Mouse (Mus musculus) layer of hippocampus, postnatal 14 days (tissue): ENCODE measurements around the gene Supt5. TPM values are rescaled to one million over a fixed set of nuclear protein-coding genes. Genes with fewer than 3 reads are reported as not detected.

Source experiments
- DNase-seq, 2 experiments: peaks; one replicate each; pipeline ENCODE4 v3.0.0; 2021 to 2022; ENCODE audit warnings: low spot score in 2 of 2, mixed read lengths in 1 of 2
- total RNA-seq, 2 experiments: library from RNA; stranded (reverse); gene quantifications; 2 replicates each; pipeline ENCODE4 v1.2.3; 2021

Gene Supt5
- total RNA-seq, 2 experiments from 2014 or later, result 109 TPM

DNA sequence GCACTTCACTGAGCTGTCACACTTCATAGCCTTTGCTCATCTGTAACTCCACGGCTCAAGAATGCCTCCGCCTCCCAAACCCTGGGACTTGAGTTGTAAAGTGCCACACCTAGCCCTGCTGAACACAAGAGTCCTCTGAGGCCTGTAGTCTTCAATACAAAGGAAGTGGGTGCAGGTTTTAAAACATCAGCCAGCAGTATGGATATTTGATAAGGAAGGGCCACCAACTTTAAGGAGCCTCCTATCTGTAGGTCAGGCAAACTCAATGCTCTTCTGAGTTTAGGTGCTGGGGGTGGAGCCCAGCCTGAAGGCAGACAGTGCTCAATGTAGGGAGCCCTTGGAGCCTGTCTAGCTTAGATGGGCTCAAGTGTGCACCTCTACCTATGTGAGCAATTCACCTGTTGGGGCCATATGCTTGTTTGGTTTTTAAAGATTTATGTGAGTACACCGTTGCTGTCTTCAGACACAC, 15.6 kb upstream of the Supt5 start:
- DNase-seq, result no peak

DNA sequence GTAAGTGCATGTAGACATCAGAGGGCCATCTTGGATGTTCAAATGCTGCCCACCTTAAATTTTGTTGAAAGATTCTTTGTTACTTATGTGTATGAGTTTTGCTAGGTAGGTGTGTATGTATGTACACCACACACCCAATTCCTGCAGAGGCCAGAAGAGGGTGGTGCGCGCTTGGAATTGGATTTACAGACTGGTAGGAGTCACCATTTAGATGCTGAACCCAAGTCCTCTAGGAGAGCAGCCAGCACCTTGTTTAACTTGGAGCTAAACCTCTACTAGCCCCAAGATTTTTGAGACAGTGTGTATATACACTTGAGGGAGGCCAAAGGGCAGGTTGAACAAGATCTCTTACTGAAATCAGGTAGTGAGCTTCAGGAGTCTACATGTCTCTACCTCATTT, 14.7 kb upstream of the Supt5 start:
- no peak for DNase-seq

DNA sequence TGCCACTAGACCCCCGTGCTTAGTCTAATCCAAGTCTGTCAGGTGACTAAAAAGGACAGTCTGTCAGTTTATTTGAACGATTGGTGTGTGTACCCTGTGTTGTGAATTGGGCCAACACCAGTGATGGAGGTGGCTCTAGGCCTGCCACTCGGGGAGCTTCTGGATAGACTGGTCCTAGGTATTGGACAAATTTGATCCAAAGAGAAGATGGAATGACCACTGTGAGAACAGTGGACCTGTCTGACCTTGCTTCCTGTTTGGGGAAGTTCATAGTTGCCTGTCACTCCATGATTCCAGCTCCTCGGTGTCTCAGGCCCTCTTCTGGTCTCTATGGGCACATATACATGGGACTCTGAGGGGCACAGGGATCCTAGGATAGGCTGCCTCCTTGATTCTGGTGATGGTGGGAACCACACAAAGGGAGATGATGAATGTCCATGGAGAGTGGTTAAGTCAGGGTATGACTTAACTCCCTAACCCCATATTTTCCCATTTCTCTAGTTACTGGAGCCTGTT, 13.2 kb upstream of the Supt5 start:
- no peak for DNase-seq

DNA sequence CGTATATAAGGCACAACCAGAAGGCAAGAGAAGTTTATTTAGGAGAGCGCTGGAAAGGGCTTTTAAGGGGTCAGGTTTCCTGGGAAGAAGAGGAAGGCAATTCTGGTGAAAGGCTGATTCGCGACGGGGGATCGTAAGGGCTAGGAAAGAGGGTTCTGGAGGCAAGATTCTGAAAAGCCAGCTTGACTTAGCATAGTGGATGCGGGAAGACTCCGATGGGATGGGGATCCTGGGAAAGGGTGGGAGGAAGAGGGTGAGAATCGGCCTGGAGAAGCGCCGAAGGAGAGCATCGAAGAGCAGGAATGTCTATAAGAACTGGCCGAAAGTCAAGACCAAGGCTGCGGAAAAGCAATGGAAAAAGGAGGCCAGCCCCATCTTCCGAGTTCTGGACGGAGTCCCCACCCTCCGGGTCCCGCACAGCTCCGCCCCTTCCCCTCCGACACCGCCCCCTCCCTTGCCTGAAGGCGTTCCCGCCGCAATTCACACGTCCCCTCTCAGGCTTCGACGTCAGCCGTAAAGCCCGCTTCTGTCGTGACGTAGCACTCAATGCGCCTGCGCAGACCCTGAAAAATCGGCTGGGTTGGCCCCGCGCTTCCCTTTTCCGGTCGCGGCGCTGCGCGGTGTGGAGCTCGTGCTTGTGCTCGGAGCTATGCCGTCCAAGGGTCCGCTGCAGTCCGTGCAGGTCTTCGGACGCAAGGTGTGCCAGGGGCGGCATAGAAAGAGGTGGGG, 11.8 kb upstream of the Supt5 start, which contains the start of gene Rps16:
Gene Rps16, plus strand, starts transcription at position 498 of the 729 bp plus-strand sequence.
- peak; percentile 98 to 99 for DNase-seq

DNA sequence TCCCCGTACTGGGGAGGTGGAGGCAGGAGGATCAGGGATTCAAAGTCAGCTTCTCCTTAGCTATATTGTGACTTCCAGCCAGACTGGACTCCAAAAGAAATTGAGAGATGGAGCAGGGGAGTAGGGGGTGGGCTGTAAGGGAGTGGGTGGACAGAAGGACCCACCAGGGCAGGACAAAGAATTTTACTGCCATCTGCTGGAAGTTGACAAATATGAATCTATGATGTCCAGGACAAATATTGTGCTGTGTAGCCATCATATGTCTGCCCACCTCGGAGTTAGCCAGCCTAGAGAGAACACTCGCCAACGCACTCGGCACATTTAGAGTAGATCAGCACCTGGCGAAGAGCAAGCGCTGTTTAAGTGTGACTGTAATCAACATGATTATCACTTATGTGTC, 10.1 kb upstream of the Supt5 start:
- DNase-seq, result no peak

DNA sequence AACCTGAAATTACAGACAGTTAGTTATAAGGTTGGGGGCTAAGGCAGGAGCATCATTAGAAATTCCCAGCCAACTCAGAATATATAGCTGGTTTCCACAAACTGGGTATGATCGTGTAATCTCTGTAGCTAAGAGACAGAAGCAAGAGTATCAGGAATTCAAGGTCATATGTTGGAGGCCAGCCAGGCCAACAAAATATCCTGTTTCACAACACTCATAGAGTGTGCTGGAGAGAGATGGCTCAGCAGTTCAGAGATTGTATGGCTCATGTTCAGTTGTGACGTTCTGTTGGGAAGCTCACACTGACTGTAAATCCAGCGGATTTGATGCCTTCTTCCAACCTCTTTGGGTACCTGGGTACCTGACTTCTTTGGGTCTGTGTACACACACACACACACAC, 9.2 kb upstream of the Supt5 start:
- no peak for DNase-seq

DNA sequence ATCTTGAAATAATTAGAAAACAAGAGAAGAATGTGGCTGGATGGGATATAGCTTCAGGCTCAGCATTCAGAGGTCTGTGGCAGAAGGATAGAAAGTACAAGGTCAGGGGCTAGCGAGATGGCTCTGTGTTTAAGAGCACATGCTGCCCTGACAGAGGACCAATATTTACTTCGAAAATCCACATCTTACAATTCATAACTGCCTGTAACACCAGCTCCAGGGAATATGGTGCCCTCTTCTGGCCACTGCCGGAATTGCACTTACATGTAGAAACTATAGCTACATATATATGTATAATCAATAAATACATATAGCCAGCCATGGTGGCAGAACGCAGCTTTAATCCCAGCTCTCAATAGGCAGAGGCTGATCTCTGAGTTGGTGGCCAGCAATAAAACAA, 6.1 kb upstream of the Supt5 start:
- peak in 1 of 2 experiments; percentile 49 for DNase-seq

DNA sequence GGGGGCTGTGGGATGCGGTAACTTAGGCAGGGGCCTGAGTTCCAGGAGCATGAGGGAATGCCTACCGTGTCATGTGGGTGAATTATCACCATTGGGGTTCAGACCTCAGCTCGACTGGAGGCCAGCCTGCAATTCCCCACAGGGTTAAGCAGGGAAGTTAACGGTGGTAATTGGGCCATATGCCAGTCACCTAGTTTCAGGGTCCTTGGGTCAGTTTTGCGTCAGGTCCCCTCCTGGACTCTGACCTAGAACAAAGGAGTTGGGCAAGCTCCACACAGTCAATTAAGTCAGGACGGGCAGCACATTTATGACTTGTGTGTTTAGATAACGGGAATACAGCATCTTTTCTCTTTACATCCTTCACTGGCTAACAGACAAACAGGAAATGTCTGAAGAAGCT, 2.8 kb upstream of the Supt5 start:
- DNase-seq, result no peak

DNA sequence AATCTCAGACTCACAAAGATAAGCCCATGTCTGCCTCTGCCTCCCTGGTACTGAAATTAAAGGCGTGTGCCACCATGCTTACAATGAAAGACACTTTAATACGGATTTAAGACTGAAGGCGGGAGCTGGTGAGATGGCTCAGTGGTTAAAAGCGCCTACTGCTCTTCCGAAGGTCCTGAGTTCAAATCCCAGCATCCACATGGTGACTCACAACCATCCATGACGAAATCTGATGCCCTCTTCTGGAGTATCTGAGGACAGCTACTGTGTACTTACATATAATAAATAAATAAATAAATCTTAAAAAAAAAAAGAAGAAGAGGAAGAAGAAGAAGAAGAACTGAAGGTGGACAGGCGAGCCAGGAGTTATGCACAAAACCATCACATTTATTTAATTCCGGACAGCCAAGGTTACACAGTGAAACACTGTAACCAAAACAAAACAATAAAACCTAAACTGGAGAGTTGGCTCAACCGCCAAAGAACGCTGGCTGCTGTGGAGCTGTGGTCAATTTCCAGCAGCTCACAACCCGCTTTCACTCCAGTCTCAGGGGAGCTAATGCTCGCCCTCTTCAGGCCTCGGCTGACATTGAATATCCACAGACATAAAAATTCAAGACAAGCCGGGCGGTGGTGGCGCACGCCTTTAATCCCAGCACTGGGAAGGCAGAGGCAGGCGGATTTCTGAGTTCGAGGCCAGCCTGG, 819 bp upstream of the Supt5 start:
- DNase-seq, result peak in 1 of 2 experiments; percentile 28

DNA sequence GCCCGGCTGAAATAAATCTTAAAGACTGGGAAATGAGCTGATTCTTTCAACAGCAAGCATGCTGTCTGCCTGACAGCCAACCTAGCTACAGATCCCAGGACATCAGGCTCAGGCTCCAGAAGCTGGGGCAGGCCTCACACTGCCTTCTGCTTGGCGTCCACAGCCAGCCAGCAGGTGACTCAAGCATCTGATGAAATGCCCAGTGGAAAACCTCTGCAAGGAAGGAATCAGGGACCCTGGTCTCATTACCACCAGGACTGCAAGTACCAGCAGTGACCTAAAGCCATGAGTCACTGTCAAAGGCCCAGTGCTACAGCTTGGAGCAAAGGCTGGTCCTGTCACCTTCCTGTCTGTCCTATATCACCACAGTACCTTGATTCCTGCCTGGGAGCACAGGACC, 3.1 kb downstream of the Supt5 start:
- DNase-seq, result no peak

DNA sequence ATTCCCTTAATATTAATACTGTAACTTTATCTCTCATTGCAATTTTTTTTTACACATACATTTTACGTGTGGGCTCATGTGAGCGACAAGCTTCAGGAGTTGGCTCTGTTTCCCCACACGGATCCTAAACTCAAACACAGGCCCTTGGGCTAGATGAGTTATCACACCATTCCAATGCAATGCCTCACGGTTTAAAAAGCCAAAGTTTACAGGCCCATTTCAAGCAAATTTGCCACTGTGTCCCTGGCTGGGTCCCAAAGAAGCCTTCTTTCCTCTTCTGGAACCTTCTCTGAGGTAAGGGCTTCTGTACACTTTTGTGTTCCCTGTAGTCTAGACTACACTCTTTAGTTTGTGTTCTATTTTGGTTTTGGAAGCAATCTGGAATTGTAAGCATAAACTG, 4.0 kb downstream of the Supt5 start:
- no peak for DNase-seq

DNA sequence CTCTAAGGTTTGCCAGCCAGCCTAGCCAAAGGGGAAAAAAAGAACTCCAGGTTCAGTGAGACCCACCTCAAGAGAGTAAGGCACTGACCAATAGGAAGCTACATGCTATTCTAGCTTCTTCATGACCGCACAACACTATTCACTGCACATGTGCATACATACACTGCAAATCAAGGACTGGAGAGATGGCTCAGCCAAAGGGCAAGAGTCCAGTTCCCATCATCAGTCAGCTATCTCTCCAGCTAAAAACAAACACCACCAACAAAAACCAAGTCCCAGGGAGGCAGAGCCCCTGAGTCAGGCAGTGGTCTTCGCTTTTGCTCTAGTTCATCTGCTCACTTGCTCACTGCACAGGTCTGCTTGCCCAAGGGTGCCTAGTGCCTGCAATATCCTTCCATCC, 10.3 kb downstream of the Supt5 start:
- no peak for DNase-seq

DNA sequence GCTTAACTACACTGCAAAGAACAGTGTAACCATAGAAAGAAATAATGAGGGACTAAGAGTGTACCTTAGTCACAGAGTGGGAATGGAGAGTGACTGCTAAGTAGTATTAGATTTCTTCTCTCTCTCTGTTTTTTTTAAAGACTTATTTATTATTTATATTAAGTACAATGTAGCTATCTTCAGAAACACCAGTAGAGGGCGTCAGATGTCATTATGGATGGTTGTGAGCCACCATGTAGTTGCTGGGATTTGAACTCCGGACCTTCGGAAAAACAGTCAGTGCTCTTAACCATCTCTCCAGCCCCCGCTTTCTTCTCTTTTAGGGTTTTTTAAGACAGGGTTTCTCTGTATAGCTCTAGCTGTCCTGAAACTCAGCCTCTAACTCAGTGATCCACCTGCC, 12.1 kb downstream of the Supt5 start:
- no peak for DNase-seq

DNA sequence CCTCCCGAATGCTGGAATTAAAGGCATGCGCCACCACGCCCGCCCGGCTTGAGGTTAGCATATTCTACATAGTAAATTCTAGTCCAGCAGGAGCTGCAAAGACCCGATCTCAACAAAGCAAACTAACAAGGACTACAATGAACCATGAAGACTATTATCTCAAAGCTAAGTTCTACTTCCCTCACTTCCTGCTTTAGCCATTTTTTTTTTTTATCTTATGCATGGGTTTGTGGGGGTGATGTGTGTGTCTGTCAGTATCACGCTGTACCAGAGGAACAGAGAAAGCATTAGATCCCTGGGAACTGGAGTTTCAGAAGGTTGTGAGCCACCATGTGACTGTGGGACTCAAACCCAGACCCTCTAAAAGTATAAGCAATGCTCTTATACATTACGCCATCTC, 13.3 kb downstream of the Supt5 start:
- no peak for DNase-seq

DNA sequence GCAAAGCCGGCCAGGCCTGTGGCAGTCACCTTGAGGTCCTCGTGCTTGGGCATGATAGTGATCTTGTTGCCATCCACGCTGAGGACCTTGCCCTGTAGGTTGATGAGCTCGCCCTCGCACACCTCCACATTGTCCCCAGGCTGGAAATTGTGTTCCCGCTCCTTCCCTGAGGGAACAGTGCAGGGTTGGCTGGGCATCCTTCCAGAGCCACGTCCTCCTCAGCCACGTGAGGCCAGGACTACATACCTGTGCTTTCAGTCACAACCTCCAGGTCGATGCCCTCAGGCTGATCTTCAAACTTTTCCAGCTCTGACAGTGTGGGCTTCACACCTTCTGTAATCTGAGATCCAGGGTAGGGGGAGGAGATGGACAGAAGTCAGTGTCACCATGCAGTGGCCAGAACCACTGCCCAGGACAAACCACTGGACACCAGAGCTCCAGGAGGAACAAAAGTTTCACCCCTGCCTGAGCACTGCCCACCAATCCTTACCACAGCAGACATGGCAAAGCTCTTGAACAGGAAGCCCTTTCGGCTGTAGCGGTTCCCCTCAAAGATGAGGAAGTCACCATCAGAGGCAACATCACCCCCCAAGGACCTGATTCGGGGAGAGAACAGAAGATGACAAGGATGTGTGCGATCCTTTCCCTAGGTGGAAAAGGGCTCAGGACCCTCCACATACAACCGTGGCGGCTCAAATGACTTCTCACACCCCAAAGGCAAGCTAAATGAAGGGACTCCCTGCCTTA, 16.4 kb downstream of the Supt5 start:
- no peak for DNase-seq

DNA sequence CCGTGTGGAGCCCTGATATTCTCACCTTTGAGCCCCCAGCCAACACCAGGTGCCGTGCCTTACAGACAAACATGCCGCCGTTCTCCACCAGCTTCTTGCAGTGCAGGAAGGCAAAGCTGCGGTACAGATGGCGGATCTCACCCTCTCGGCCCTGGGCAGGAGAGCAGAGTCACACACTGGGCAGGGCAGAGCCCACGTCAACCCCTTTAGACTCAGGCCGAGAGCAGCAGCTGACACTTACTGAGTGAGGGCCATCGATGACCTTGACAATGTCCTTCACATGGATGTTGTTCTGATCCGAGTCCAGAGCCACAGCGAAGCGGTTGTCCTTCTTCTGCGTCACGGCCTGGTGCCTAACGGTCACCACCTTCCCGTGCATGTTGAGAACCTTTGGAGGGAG, 19.8 kb downstream of the Supt5 start:
- DNase-seq, result no peak

DNA sequence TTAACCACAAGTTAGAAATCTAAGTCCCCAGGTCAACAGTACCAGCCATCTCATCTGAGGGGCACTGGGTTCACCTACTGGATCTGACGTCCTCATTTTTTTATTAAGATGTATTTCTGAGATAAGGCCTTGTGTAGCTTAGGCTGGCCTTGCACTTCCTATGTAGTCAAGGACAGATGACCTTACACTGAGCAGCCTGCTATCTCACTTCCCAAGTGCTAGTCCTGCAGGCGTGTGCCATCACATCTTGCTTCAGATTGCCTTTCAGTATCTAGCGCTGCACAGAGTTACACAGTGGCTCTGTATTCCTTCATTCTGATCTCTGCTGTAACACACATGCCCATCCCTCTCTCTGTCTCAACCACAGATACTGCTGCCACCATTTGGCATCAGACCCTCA, 20.5 kb downstream of the Supt5 start:
- no peak for DNase-seq

DNA sequence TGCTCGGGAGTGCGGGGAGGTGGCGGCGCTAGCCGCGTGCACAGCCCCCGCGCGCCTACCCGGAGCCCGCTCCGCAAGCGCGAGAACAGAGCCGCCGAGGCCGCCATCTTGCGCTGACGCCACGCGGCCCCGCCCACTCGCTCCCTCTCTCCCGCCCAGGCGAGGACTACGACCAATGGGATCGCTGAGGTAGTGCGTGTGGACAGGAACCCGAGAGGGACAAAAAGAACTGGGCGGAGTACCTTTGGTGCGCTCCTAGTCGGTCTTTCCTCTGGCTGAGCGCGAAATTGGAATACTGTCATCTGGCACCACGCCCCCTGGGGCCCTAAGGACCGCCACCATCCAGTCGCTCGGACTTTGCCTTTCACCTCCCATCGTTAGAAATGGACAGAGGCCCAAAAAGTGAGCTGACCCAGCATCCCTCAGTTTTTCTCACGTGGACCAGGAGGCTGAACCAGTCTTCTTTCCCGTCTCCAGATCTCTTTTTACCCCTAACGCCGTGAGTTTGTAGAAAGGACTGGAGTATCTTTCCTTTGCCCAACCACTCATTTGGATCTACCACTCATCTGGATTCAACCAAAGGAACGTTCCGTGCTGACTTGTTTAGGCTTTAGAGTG, 26.5 kb downstream of the Supt5 start, which contains the start of gene Timm50:
Gene Timm50, minus strand, starts transcription at position 147 of the 618 bp plus-strand sequence.
- peak; percentile 97 to 99 for DNase-seq

DNA sequence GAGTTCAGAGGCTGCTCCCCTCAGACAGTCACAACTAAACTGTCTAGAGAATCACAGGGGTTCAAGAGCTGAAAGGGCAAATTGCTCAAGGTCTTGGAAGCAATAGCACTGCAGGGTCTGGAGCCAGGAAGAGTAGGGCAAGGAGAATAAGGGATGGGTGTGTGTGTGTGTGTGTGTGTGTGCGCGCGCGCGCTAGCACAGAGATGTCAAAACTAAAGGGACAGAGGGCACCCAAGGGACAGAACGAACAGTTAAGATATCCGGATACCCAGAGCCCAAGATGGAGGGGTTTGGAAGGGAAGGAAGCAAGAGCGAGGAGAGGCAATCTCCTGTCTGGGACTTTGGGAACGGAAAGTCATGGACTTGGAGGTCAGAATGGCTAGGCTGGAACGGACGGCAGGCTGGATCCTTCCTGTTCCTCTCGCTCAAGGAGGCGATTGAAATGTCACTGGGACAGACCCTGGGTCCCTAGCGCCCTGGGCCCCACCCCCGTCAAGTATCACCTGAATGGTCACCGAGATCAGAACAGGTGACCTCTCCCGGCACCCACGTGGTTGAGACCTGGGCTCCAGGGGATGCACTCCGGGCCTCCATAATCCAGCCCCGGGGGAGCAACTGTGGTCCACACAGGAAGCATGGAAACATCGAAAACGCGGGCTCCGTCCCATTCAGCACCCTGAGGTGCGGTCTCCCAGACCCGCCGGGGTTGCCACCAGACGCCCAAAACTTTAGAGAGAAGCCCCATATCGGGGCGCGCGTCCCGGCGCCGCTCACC, 27.2 kb downstream of the Supt5 start:
- DNase-seq, result no peak

DNA sequence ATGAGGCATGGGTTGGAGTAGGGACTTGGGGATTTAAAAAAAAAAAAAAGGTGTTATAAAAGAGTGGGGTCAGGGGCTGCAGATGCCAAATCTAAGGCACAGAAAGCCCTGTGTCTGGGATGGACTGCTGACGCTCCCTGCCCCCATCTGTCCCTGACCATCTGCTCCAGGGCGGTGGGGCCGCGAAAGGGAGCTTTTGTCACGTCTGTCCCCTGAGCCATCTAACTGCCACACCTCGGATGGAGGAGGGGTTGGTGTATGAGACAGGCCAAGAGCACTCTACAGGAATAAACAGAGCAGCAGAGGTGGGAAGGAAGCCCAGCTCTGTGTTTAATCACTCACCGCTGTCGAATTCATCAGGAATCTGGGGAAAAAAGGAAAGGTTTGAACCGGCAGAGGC, 28.8 kb downstream of the Supt5 start:
- no peak for DNase-seq
